Mouse (Mus musculus) lung, adult 2 months (tissue): ENCODE data around the gene Tph2. TPM values are rescaled to one million over a fixed set of nuclear protein-coding genes. Genes with fewer than 3 reads are reported as not detected.
"Not testable (repeated sequence)": the region's sequence is repeated elsewhere in the genome, so short reads cannot be mapped to it uniquely, and the experiment has no call there.

ENCODE experiments used
- DNase-seq: peaks from one replicate; pipeline ENCODE4 v3.0.0; 2022
- H3K4me1 ChIP-seq: fragments of 200-500 bp; 2 replicates; pipeline ENCODE4 v1.6.1; 2011; ENCODE audit warnings: low read length; ENCODE audit not compliant: control insufficient read depth, insufficient read depth
- H3K4me3 ChIP-seq: fragments of 200-500 bp; replicated peaks from 2 replicates; pipeline ENCODE3; 2011; ENCODE audit warnings: low read depth, mild to moderate bottlenecking, control low read depth, low read length; ENCODE audit errors: extremely low read depth
- CTCF ChIP-seq: fragments of 200-500 bp; IDR thresholded peaks from 2 replicates; pipeline ENCODE4 v1.5.1; 2011; ENCODE audit warnings: mild to moderate bottlenecking, low read length, control low read depth; ENCODE audit not compliant: insufficient read depth
- POLR2A ChIP-seq: fragments of 200-500 bp; IDR thresholded peaks from 2 replicates; pipeline ENCODE4 v1.6.1; 2011; ENCODE audit warnings: low read depth, mild to moderate bottlenecking, control low read depth, low read length, borderline replicate concordance; ENCODE audit errors: extremely low read depth
- WGBS: fragments of 180-500 bp; shearing (Covaris S2); methylation state at CpG from one replicate; pipeline ENCODE4 v1.1.7; 2018; 5-methylcytosine and 5-hydroxymethylcytosine counted together
- polyA plus RNA-seq: library from polyadenylated mRNA; depleted of rRNA; stranded (reverse); fragments of >200 nt; gene quantifications from 2 replicates; pipeline ENCODE4 v1.2.3, GENCODE M21; 2012

Gene Tph2
- polyA plus RNA-seq, 1 experiment: not detected

DNA sequence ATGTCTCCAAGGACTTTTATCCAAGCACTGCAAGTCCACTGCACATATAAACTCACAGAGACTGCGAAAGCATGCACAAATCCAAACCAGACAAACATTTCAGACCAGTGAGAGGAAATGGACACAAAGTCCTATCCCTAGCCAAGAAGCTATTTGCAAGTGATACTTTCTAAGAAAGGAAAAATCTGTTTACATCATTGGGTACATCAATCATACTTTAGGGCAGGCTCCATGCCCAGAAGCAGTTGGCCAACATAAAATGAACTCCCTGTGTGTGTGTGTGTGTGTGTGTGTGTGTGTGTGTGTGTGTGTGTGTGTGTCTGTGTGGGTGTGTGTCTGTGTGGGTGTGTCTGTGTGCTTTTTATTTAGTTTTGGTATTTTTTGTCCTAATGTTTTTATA lies 2.6 kb upstream of the Tph2 start:
- Histone ChIP-seq H3K4me1 (no peaks in the 10 kb centered on the region), H3K4me3 (no peak overlapping the region)
- 51% methylated on average over 1 of the region's 1 CpGs for WGBS
- no peak for TF ChIP-seq POLR2A
- TF ChIP-seq CTCF: no peak
- no peak for DNase-seq

- no peak for DNase-seq
- no peaks in the 10 kb centered on the region for H3K4me1 ChIP-seq
- WGBS: 72% methylated on average over 3 of the region's 3 CpGs
- TF ChIP-seq CTCF: no peak
- TF ChIP-seq POLR2A: no peak
- H3K4me3 ChIP-seq: no peak overlapping the region
Measured at GRCm38 (mm10) chr10:115181034-115181433, 3.8 kb downstream of the Tph2 start.

DNA sequence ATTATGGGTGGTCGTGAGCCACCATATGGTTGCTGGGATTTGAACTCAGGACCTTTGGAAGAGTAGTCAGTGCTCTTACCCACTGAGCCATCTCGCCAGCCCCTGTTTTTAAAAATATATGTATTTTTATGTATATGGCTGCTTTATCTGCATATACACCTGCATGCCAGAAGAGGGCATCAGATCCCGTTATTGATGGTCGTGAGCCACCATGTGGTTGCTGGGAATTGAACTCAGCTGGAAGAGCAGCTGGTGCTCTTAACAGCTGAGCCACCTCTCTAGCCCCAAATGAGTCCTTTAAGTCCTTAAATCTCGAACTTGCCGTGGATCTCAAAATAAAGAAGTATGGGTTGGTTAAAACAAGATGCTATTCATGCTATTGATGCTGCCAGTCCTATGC lies 6.8 kb downstream of the Tph2 start:
- H3K4me3 ChIP-seq, DNase-seq, H3K4me1 ChIP-seq: not testable (repeated sequence)
- 59% methylated on average over 6 of the region's 6 CpGs for WGBS

DNA sequence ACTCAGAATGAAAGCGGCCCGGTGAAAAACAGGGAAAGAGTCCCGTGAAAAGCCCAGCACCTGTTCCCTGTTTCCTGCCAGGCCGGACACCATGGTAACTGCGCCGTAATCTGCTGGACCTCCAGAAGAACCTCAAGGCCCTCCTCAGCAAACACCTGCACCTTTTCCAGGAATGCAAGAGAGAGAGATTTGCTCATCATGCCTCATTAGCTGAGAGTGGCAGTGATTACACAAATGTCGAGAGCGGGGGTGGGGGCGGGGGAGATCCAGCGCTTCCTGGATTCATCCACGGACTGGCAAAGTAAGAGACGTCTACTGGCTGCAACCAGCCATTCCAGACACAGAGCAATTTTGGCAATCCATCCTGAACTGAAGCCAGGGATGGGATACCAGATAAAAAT lies 9.2 kb downstream of the Tph2 start:
- no peak for DNase-seq
- no peak for TF ChIP-seq POLR2A
- no peak for TF ChIP-seq CTCF
- H3K4me3 ChIP-seq: no peak overlapping the region
- WGBS: 43% methylated on average over 12 of the region's 12 CpGs
- no peaks in the 10 kb centered on the region for H3K4me1 ChIP-seq

DNA sequence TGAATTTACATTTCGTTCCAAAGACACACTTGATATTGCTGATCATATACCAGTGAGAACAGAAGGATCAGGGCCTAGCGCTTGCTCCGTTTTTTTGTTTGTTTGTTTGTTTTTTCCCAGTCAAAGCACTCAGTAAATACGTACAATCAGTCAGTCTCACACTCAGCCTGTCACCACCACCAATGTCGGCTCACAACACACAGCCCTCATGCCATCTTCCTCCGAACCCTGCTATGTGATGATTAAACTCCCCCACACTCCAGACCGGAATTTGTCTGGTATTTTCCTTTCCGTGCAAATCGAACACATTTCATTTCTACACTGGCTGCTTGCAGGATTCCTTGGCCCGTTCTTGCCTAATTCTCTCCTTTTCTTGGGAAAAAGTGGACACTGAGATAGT lies 11.5 kb downstream of the Tph2 start:
- 69% methylated on average over 10 of the region's 10 CpGs for WGBS
- TF ChIP-seq POLR2A: no peak
- TF ChIP-seq CTCF: no peak
- H3K4me3 ChIP-seq: no peak overlapping the region
- no peaks in the 10 kb centered on the region for H3K4me1 ChIP-seq
- no peak for DNase-seq

- no peaks in the 10 kb centered on the region for H3K4me1 ChIP-seq
- no peak for DNase-seq
- no peak overlapping the region for H3K4me3 ChIP-seq
- WGBS: 27% methylated on average over 8 of the region's 8 CpGs
- TF ChIP-seq CTCF: no peak
- no peak for TF ChIP-seq POLR2A
Measured at GRCm38 (mm10) chr10:115171351-115171818, 13.4 kb downstream of the Tph2 start.

- TF ChIP-seq CTCF: no peak
- TF ChIP-seq POLR2A: no peak
- H3K4me3 ChIP-seq: no peak overlapping the region
- no peaks in the 10 kb centered on the region for H3K4me1 ChIP-seq
- 60% methylated on average over 7 of the region's 7 CpGs for WGBS
- no peak for DNase-seq
Measured at GRCm38 (mm10) chr10:115170496-115171350, 14.1 kb downstream of the Tph2 start.

GRCm38 (mm10) chr10:115169410-115169809 lies 15.4 kb downstream of the Tph2 start:
- no peak for DNase-seq
- Histone ChIP-seq H3K4me3 (no peak overlapping the region), H3K4me1 (no peaks in the 10 kb centered on the region)
- WGBS: 26% methylated on average over 9 of the region's 9 CpGs
- TF ChIP-seq POLR2A (no peak), CTCF (no peak)

- no peaks in the 10 kb centered on the region for H3K4me1 ChIP-seq
- H3K4me3 ChIP-seq: no peak overlapping the region
- WGBS: 75% methylated on average over 5 of the region's 5 CpGs
- no peak for DNase-seq
- TF ChIP-seq POLR2A: no peak
Measured at GRCm38 (mm10) chr10:115160289-115160688, 24.5 kb downstream of the Tph2 start.

- DNase-seq: no peak
- 66% methylated on average over 5 of the region's 5 CpGs for WGBS
- H3K4me1 ChIP-seq: no peaks in the 10 kb centered on the region
- TF ChIP-seq POLR2A: no peak
- no peak overlapping the region for H3K4me3 ChIP-seq
Measured at GRCm38 (mm10) chr10:115147308-115147707, 37.5 kb downstream of the Tph2 start.
